Mouse (Mus musculus): ENCODE data around the gene Atg101. TPM values are rescaled to one million over a fixed set of nuclear protein-coding genes. Genes with fewer than 3 reads are reported as not detected.

The Atg101 gene
- 69.9 and 71.9 TPM in 2 replicates for polyA plus RNA-seq (2015; fragmentation: Nextera tagmentation; extraction: Ambion mirVana)

DNA sequence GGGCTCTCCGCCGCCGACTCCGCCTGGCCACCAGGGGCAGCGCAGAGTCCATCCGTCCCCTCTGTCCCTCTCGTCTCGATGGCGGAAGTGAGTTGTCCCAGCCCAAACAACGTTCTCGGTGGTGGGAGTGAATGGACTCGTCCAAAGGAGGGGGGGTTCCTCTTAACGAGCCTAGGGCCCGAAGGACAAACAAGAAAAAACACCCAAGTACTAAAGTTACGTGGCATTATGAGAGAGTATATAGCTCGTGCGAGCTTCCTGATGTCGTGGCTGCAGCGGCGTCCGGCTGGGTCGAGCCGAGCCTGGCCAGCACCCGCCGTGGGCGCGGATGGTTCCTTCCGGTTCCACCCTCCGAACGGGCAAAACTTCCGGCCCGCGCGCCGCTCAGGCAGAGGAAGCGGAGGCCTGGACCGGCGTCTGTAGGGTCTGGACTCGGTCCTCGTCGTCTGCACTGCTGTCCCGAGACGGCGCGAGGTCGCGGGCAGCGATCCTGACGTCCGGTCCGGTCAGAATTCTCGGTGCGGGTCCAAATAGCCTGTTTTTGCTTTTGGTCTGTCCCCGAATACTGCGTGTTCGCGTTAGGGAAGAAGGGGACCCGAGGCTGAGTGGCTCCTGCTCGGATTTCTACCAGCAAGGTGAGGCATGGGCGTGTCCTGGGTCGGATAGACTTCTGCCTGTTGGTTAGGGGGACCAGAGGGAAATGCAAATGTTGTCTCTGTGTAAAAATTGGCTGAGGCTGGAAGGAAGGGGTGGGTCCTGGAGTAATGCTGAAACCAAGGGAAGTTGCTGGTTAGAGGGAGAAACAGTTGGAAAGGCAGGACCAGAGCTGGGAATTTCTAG lies at the start of gene Atg101:
Gene Atg101, plus strand, starts transcription at position 362 of the 840 bp plus-strand sequence.
- peak; percentile 88 for ATAC-seq (ENCODE audit: insufficient number of reproducible peaks, low FRiP score, low TSS enrichment, low read depth)
- H3K36me3 ChIP-seq, result peaks cover 29% of the 10 kb centered on the region
- under 1% methylated on average over 61 of the region's 61 CpGs for WGBS

DNA sequence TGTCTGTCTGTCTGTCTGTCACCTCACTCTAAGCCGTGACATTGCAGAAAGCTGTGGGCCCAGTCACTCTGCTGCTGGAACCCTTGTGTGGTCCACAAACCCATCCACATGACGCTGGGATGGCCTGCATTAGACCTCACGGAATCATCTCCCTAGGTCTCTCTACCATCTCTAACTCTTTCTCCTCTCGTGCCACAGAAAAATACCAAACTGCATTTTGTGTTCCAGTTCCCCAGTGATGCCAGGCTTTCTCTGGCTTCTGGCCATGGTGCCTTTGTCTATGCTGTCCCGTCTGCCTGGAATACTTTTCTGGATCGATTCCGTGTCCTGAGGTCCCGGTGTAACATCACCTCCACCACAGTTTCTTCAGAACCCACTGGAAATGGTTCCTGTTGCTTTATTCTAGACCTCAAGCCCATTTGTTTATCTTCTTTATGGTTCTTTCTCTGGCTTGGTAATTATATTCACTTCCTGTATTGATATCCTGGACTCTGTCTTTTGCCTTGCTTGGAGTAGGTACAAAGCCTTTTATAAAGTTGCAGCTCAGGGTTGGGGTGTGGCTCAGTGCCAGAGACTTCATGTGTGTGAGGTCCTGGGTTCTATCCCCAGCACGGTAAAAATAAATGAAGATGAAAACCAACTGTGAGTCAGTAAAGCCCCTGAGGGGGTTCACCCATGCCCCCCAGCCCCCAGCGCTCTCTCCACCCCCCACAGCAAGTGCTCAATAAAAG lies 49.3 kb upstream of the Atg101 start:
- 53% methylated on average over 10 of the region's 10 CpGs for WGBS
- Histone ChIP-seq H3K9me3 (replicated peaks) (no peaks in the 10 kb centered on the region), H3K27ac (replicated peaks) (peak overlapping the region; percentile 65), H3K27me3 (no peaks in the 10 kb centered on the region), H3K4me3 (replicated peaks) (no peak overlapping the region), H3K4me2 (replicated peaks) (no peak overlapping the region), H3K4me1 (peaks cover 43% of the 10 kb centered on the region), H3K9ac (no peak overlapping the region), H3K36me3 (peaks cover 15% of the 10 kb centered on the region)
- no peak for ATAC-seq (ENCODE audit: insufficient number of reproducible peaks, low FRiP score, low TSS enrichment, low read depth)

More for the DNA sequence above, at the start of gene Atg101:
- peaks cover 23% of the 10 kb centered on the region for H3K4me1 ChIP-seq
- peak within 1 kb of the TSS; percentile 82 for H3K27ac ChIP-seq (replicated peaks)
- H3K4me3 ChIP-seq (replicated peaks), result peak within 1 kb of the TSS; percentile 85
- peak within 1 kb of the TSS; percentile 89 for H3K4me2 ChIP-seq (replicated peaks)
- peak within 1 kb of the TSS; percentile 86 for H3K9ac ChIP-seq
- H3K9me3 ChIP-seq (replicated peaks), result no peaks in the 10 kb centered on the region
- no peaks in the 10 kb centered on the region for H3K27me3 ChIP-seq

DNA sequence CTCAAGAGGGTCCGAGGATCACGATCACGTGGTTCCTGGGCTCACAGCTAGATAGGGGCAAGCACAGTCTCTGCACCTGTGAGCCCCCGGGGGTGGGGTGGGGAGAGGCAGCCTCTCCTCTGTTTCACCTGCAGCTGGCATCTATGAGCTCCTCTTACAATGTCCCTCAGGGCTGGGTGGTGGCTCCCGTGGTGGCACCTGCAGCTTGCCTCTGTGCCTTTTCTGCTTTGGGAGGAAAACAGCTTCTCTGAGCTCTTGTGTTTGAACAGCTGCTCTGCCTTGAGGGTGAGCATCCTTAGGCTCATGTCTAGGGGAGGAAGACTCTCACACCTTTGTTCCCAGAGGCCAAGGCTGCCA lies 48.8 kb upstream of the Atg101 start:
- Histone ChIP-seq H3K27ac (replicated peaks) (peak overlapping the region; percentile 65; the same call in 1 of the 2 replicates), H3K4me1 (peaks cover 43% of the 10 kb centered on the region), H3K36me3 (peaks cover 9% of the 10 kb centered on the region), H3K9ac (no peak overlapping the region), H3K27me3 (no peaks in the 10 kb centered on the region), H3K4me3 (replicated peaks) (no peak overlapping the region), H3K9me3 (replicated peaks) (no peaks in the 10 kb centered on the region), H3K4me2 (replicated peaks) (no peak overlapping the region)
- WGBS, result 23% methylated on average over 5 of the region's 5 CpGs
- peak; percentile 49; the same call in 1 of the 2 replicates for ATAC-seq (ENCODE audit: insufficient number of reproducible peaks, low FRiP score, low TSS enrichment, low read depth)

DNA sequence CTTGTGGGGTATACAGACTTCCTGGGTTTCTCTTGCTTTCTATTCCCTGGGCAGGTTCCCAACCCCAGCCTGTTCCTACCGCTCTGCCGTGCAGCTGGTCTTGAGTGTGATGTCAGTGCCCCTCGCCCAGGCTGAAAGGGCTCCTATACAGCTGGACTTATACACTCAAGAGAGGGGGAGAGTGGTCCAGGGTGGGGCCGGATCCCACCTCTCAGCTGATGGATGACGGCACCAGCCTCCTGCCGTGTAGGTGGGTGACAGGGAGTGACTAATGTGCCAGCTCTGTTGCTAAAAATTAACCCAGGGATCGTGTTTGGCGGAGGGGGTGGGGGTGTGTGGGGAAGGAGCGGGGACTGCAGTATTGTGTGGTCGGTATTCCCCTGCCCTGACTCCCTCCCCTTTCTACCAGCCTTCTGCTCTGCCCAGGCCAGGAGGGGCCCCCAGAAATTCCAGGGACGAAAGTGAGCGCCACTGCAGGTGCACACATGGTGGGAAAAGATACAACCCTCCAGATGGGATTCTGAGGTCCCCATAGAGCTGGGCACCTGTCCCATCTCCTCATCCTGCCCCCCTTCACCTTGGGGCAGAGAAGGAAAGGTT lies 48.2 kb upstream of the Atg101 start:
- H3K27me3 ChIP-seq, result no peaks in the 10 kb centered on the region
- H3K4me2 ChIP-seq (replicated peaks), result no peak overlapping the region
- peak overlapping the region; percentile 65; the same call in 1 of the 2 replicates for H3K27ac ChIP-seq (replicated peaks)
- no peak overlapping the region for H3K9ac ChIP-seq
- 31% methylated on average over 12 of the region's 12 CpGs for WGBS
- H3K9me3 ChIP-seq (replicated peaks), result no peaks in the 10 kb centered on the region
- ATAC-seq (ENCODE audit: insufficient number of reproducible peaks, low FRiP score, low TSS enrichment, low read depth), result peak; percentile 32; the same call in 1 of the 2 replicates
- H3K36me3 ChIP-seq, result peaks cover 4% of the 10 kb centered on the region
- no peak overlapping the region for H3K4me3 ChIP-seq (replicated peaks)
- peaks cover 46% of the 10 kb centered on the region for H3K4me1 ChIP-seq

DNA sequence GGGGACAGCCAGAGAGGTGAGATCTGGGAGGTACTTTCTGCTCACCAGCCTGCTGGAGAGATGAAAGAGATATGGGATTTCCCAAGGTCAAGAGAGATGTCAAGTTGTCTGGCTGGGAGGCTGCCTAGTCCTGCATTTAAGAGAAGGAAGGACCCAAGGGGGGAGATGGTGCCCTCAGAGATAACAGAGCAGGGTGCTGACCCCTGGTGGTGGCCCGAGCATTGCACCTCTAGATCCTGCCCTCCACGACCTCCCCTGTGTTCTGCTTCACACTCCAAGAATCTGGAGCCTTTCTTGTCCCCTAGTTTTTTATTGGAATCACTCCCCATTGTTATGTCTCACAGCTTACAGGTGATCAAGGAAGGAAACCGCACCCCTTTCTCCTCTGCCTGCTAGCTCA lies 47.2 kb upstream of the Atg101 start:
- no peak overlapping the region for H3K4me2 ChIP-seq (replicated peaks)
- no peaks in the 10 kb centered on the region for H3K9me3 ChIP-seq (replicated peaks)
- H3K4me1 ChIP-seq, result peaks cover 51% of the 10 kb centered on the region
- H3K36me3 ChIP-seq, result no peaks in the 10 kb centered on the region; the same call in 1 of the 2 replicates
- H3K9ac ChIP-seq, result no peak overlapping the region
- no peak overlapping the region for H3K4me3 ChIP-seq (replicated peaks)
- WGBS, result 4% methylated on average over 3 of the region's 3 CpGs
- no peak overlapping the region for H3K27ac ChIP-seq (replicated peaks)
- H3K27me3 ChIP-seq, result no peaks in the 10 kb centered on the region
- no peak for ATAC-seq (ENCODE audit: insufficient number of reproducible peaks, low FRiP score, low TSS enrichment, low read depth)

DNA sequence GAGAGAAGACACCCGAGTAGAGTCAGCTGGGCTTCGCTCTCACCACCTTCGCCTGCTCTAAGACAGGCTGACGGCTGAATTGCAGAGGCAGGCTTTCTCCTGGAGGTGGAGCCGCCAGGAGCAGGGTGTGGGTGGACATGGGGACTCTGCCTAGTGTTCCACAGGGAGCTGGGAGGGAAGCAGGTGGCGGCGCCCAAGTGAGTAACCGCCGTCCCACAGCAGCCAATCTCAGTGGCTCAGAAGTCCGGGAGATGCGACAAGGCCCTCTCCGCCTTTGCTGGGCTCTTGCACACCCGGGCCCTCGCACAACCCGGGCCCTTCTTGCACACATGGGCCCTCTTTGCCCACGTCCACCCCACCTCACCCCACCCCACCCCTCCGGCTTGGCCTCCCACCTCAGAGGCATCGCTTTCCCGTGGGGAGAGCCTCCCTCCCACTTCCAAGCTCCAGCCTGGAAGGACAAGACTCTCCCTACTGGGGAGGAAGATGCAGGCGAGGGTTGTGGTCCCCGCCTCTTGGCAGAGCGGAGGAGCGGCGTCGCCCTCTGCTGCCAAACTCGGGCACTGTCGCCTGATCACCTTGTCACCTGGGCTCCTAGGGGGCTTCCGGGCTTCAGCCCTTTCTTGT lies 45.1 kb upstream of the Atg101 start:
- peak overlapping the region; percentile 55 for H3K4me2 ChIP-seq (replicated peaks)
- H3K9me3 ChIP-seq (replicated peaks), result no peaks in the 10 kb centered on the region
- peak overlapping the region; percentile 60; the same call in 1 of the 2 replicates for H3K27ac ChIP-seq (replicated peaks)
- WGBS, result 6% methylated on average over 28 of the region's 28 CpGs
- H3K4me1 ChIP-seq, result peaks cover 45% of the 10 kb centered on the region
- no peaks in the 10 kb centered on the region for H3K36me3 ChIP-seq
- no peaks in the 10 kb centered on the region for H3K27me3 ChIP-seq
- peak overlapping the region; percentile 26 for H3K4me3 ChIP-seq (replicated peaks)
- no peak for ATAC-seq (ENCODE audit: insufficient number of reproducible peaks, low FRiP score, low TSS enrichment, low read depth)
- H3K9ac ChIP-seq, result peak overlapping the region; percentile 7; the same call in 1 of the 2 replicates

DNA sequence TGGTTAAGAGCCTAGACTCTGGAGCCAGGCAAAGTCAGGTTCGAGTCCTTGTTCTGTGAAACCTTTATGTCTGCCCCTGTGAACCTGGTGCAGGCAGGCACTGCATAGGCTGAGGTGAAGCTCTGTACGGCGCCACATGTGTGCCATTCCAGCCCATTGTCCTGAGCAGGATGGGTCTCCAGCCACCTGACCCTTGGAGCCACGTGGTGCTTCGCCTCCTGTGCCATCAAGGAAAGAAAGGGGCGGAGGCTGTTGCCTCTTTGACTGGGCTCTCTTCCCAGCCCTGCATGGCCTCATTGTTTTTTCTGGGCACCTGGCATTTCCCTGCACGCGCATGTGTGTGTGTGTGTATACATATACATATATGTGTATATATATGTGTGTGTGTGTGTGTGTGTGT lies 44.3 kb upstream of the Atg101 start:
- Histone ChIP-seq H3K27me3 (no peaks in the 10 kb centered on the region), H3K27ac (replicated peaks) (no peak overlapping the region), H3K4me3 (replicated peaks) (no peak overlapping the region), H3K4me2 (replicated peaks) (no peak overlapping the region), H3K9me3 (replicated peaks) (no peaks in the 10 kb centered on the region), H3K36me3 (no peaks in the 10 kb centered on the region), H3K9ac (no peak overlapping the region), H3K4me1 (peaks cover 39% of the 10 kb centered on the region)
- WGBS, result 67% methylated on average over 8 of the region's 8 CpGs
- ATAC-seq (ENCODE audit: insufficient number of reproducible peaks, low FRiP score, low TSS enrichment, low read depth), result no peak

DNA sequence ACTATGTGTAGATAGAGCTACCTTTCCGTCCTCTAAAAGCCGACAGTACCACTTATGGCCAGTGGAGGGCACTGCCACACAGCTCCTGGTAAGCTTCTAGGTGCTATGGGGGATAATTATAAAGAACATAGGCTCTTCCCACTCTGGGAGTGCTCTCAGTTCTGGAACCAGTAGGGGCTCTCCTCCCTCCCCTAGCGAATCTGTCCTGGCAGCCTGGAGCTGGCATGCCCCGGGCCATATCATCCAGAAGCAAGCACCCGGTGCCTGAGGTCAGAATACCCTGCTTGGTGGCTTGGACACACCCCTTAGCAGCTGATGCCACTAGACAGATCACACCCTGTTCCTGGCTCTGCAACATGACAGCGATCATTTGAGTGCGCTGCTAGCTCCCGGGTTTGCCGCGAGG lies 43.3 kb upstream of the Atg101 start:
- H3K9ac ChIP-seq, result peak overlapping the region; percentile 13; the same call in 1 of the 2 replicates
- peak overlapping the region; percentile 17; the same call in 1 of the 2 replicates for H3K27ac ChIP-seq (replicated peaks)
- H3K4me3 ChIP-seq (replicated peaks), result peak overlapping the region; percentile 19; the same call in 1 of the 2 replicates
- ATAC-seq (ENCODE audit: insufficient number of reproducible peaks, low FRiP score, low TSS enrichment, low read depth), result peak; percentile 74
- H3K27me3 ChIP-seq, result no peaks in the 10 kb centered on the region
- 3% methylated on average over 10 of the region's 10 CpGs for WGBS
- peaks cover 33% of the 10 kb centered on the region for H3K4me1 ChIP-seq
- H3K9me3 ChIP-seq (replicated peaks), result no peaks in the 10 kb centered on the region
- H3K36me3 ChIP-seq, result no peaks in the 10 kb centered on the region
- peak overlapping the region; percentile 52 for H3K4me2 ChIP-seq (replicated peaks)

DNA sequence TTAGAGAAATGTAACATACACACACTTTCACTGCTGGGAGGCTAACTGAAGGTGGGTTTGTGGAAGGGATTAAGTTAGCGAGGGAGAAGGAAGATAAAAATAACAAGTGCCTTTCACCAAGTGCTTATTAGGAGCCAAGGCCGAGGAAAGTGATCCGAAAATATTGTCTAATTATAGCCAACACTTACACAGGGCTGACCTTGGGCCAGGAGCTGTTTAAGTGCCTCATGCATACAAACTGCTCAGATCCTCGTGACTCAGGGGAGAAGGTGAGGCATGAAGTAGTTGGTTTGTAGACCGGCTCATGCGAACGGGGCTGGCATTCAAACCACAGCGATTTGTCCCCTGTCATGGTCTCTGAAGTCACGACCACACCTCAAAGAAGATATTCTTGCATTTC lies 42.8 kb upstream of the Atg101 start:
- Histone ChIP-seq H3K4me1 (peaks cover 33% of the 10 kb centered on the region), H3K4me3 (replicated peaks) (peak overlapping the region; percentile 19; the same call in 1 of the 2 replicates), H3K9ac (0 out of 2 replicates have a peak overlapping the region, but pooled peaks have one; percentile 13), H3K36me3 (no peaks in the 10 kb centered on the region), H3K27ac (replicated peaks) (peak overlapping the region; percentile 17; the same call in 1 of the 2 replicates), H3K27me3 (no peaks in the 10 kb centered on the region), H3K4me2 (replicated peaks) (peak overlapping the region; percentile 52), H3K9me3 (replicated peaks) (no peaks in the 10 kb centered on the region)
- ATAC-seq (ENCODE audit: insufficient number of reproducible peaks, low FRiP score, low TSS enrichment, low read depth), result no peak
- WGBS, result 55% methylated on average over 9 of the region's 9 CpGs

DNA sequence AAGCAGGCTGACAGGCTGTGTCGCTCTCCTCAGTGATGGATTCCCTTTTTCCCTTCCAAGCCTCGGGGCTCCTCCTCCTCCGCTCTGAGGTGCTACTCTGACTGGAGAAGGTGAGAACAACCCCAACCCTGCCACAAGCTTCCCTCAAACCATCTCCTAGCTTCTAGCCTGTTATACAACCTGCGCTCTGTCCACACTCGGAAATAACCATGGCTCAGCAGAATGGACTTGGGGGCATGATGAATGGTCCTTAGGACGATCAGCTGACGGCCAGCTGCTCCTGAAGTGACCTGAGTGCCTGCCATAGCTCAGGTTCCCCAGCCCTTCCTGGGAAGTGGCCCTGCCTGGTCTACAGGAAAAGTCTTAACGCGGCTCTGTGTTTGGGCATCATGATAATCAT lies 42.2 kb upstream of the Atg101 start:
- ATAC-seq (ENCODE audit: insufficient number of reproducible peaks, low FRiP score, low TSS enrichment, low read depth), result no peak
- H3K27ac ChIP-seq (replicated peaks), result no peak overlapping the region
- 76% methylated on average over 9 of the region's 9 CpGs for WGBS
- H3K4me1 ChIP-seq, result peaks cover 39% of the 10 kb centered on the region
- H3K36me3 ChIP-seq, result no peaks in the 10 kb centered on the region
- H3K4me2 ChIP-seq (replicated peaks), result no peak overlapping the region
- H3K9ac ChIP-seq, result no peak overlapping the region
- no peaks in the 10 kb centered on the region for H3K9me3 ChIP-seq (replicated peaks)
- no peaks in the 10 kb centered on the region for H3K27me3 ChIP-seq
- H3K4me3 ChIP-seq (replicated peaks), result no peak overlapping the region
